Mouse (Mus musculus) liver, embryonic 15.5 days (tissue): ENCODE results near the gene Klrb1c. TPM values are rescaled to one million over a fixed set of nuclear protein-coding genes. Genes with fewer than 3 reads are reported as not detected.
A peak's percentile ranks its signal among the peaks of the same experiment; 100 is the strongest.
"Not testable (repeated sequence)": the region's sequence is repeated elsewhere in the genome, so short reads cannot be mapped to it uniquely, and the experiment has no call there.

ENCODE experiments used
- ATAC-seq: fragments of 200-750 bp; cut with Nextera tagmentation; 2 replicates; pipeline ENCODE4 v1.8.0; 2017; ENCODE audit warnings: moderate number of reproducible peaks, mild to moderate bottlenecking, moderate library complexity; ENCODE audit not compliant: insufficient read depth
- H3K27ac ChIP-seq: fragments of 300-500 bp; sonication (generic); replicated peaks from 2 replicates; pipeline ENCODE4 v1.5.1; 2015; ENCODE audit warnings: mild to moderate bottlenecking, inconsistent platforms
- H3K27me3 ChIP-seq: fragments of 300-500 bp; sonication (generic); 2 replicates; pipeline ENCODE4 v1.6.1; 2015; ENCODE audit warnings: mild to moderate bottlenecking, inconsistent platforms
- H3K36me3 ChIP-seq: fragments of 300-500 bp; sonication (generic); replicated peaks from 2 replicates; pipeline ENCODE4 v1.6.1; 2015; ENCODE audit warnings: moderate library complexity, mild to moderate bottlenecking, inconsistent platforms
- H3K4me1 ChIP-seq: fragments of 300-500 bp; sonication (generic); replicated peaks from 2 replicates; pipeline ENCODE4 v1.6.1; 2015; ENCODE audit warnings: inconsistent platforms
- H3K4me2 ChIP-seq: fragments of 300-500 bp; sonication (generic); 2 replicates; pipeline ENCODE4 v1.6.1; 2015; ENCODE audit warnings: moderate library complexity, mild to moderate bottlenecking, inconsistent platforms
- H3K4me3 ChIP-seq: fragments of 300-500 bp; sonication (generic); replicated peaks from 2 replicates; pipeline ENCODE4 v1.5.1; 2015; ENCODE audit warnings: mild to moderate bottlenecking, inconsistent platforms
- H3K9ac ChIP-seq: fragments of 300-500 bp; sonication (generic); 2 replicates; pipeline ENCODE4 v1.6.1; 2015; ENCODE audit warnings: moderate library complexity, mild to moderate bottlenecking, inconsistent platforms
- H3K9me3 ChIP-seq: fragments of 300-500 bp; sonication (generic); replicated peaks from 2 replicates; pipeline ENCODE4 v1.6.1; 2016; ENCODE audit warnings: inconsistent platforms
- WGBS: fragments of 180-500 bp; shearing (Covaris S2); methylation state at CpG from one replicate; pipeline ENCODE4 v1.1.7; 2015; ENCODE audit warnings: mixed read lengths; ENCODE audit not compliant: insufficient replicate concordance; 5-methylcytosine and 5-hydroxymethylcytosine counted together
- polyA plus RNA-seq: library from polyadenylated mRNA; unstranded; fragments of >200 nt; fragmentation: Nextera tagmentation; extraction: Ambion mirVana; gene quantifications from 2 replicates; pipeline ENCODE4 v1.2.1, GENCODE M21; 2015

Klrb1c gene
- polyA plus RNA-seq, 1 experiment from 2014 or later: 0.25 TPM

GRCm38 (mm10) chr6:128764598-128764997, 24.4 kb downstream of the Klrb1c start:
- peak overlapping the region; percentile 65 for H3K4me3 ChIP-seq
- no peaks in the 10 kb centered on the region for H3K27me3 ChIP-seq
- H3K9ac ChIP-seq: peak overlapping the region; percentile 49; the same call in 1 of the 2 replicates
- H3K27ac ChIP-seq: 0 out of 2 replicates have a peak overlapping the region, but pooled peaks have one; percentile 39
- no peaks in the 10 kb centered on the region for H3K9me3 ChIP-seq
- no peak for ATAC-seq
- peak overlapping the region; percentile 82 for H3K4me2 ChIP-seq
- H3K4me1 ChIP-seq: peaks cover 22% of the 10 kb centered on the region
- H3K36me3 ChIP-seq: no peaks in the 10 kb centered on the region
- WGBS: 12% methylated on average over 5 of the region's 5 CpGs

GRCm38 (mm10) chr6:128763736-128764523, 25.1 kb downstream of the Klrb1c start:
- Histone ChIP-seq H3K4me1 (peaks cover 25% of the 10 kb centered on the region), H3K27ac (0 out of 2 replicates have a peak overlapping the region, but pooled peaks have one; percentile 39), H3K9ac (peak overlapping the region; percentile 49), H3K4me3 (peak overlapping the region; percentile 65), H3K27me3 (no peaks in the 10 kb centered on the region), H3K36me3 (no peaks in the 10 kb centered on the region), H3K9me3 (no peaks in the 10 kb centered on the region), H3K4me2 (peak overlapping the region; percentile 82)
- 4% methylated on average over 30 of the region's 30 CpGs for WGBS
- peak; percentile 81 for ATAC-seq

GRCm38 (mm10) chr6:128762892-128763670, 25.9 kb downstream of the Klrb1c start:
- H3K9ac ChIP-seq, ATAC-seq, H3K27me3 ChIP-seq, H3K9me3 ChIP-seq, H3K27ac ChIP-seq, H3K36me3 ChIP-seq: not testable (repeated sequence)
- Histone ChIP-seq H3K4me2 (peak overlapping the region; percentile 82), H3K4me1 (peaks cover 25% of the 10 kb centered on the region), H3K4me3 (peak overlapping the region; percentile 65)
- WGBS: 79% methylated on average over 10 of the region's 10 CpGs

- Histone ChIP-seq H3K9ac (peak overlapping the region; percentile 46; the same call in 1 of the 2 replicates), H3K4me3 (peak overlapping the region; percentile 69), H3K4me1 (peaks cover 20% of the 10 kb centered on the region), H3K36me3 (no peaks in the 10 kb centered on the region), H3K9me3 (no peaks in the 10 kb centered on the region), H3K27me3 (no peaks in the 10 kb centered on the region), H3K27ac (no peak overlapping the region), H3K4me2 (peak overlapping the region; percentile 77)
- WGBS: 51% methylated on average over 5 of the region's 5 CpGs
- no peak for ATAC-seq
Observed at GRCm38 (mm10) chr6:128761144-128761540, 27.9 kb downstream of the Klrb1c start.

- WGBS: under 1% methylated on average over 44 of the region's 44 CpGs
- ATAC-seq: peak; percentile 67
- H3K9me3 ChIP-seq, H3K27me3 ChIP-seq, H3K36me3 ChIP-seq: not testable (repeated sequence)
- Histone ChIP-seq H3K27ac (peak overlapping the region; percentile 81), H3K4me1 (peaks cover 20% of the 10 kb centered on the region), H3K4me3 (peak overlapping the region; percentile 69), H3K9ac (peak overlapping the region; percentile 70), H3K4me2 (peak overlapping the region; percentile 77)
Observed at GRCm38 (mm10) chr6:128760416-128761143, 28.4 kb downstream of the Klrb1c start.

- peaks cover 18% of the 10 kb centered on the region for H3K4me1 ChIP-seq
- H3K9ac ChIP-seq: peak overlapping the region; percentile 70
- H3K9me3 ChIP-seq, H3K36me3 ChIP-seq, H3K27me3 ChIP-seq: not testable (repeated sequence)
- H3K27ac ChIP-seq: peak overlapping the region; percentile 81
- H3K4me2 ChIP-seq: peak overlapping the region; percentile 77
- under 1% methylated on average over 22 of the region's 22 CpGs for WGBS
- H3K4me3 ChIP-seq: peak overlapping the region; percentile 69
- ATAC-seq: peak; percentile 16
Observed at GRCm38 (mm10) chr6:128760016-128760415, 29.0 kb downstream of the Klrb1c start.

- Histone ChIP-seq H3K9ac (no peak overlapping the region), H3K4me2 (peak overlapping the region; percentile 77; the same call in 1 of the 2 replicates), H3K36me3 (no peaks in the 10 kb centered on the region), H3K9me3 (no peaks in the 10 kb centered on the region), H3K27ac (no peak overlapping the region), H3K27me3 (no peaks in the 10 kb centered on the region), H3K4me3 (no peak overlapping the region), H3K4me1 (peaks cover 21% of the 10 kb centered on the region)
- no peak for ATAC-seq
- WGBS: 66% methylated on average over 5 of the region's 5 CpGs
Observed at GRCm38 (mm10) chr6:128759221-128759950, 29.6 kb downstream of the Klrb1c start.

GRCm38 (mm10) chr6:128755402-128755763, 33.6 kb downstream of the Klrb1c start:
- ATAC-seq: peak; percentile 27; the same call in 1 of the 2 replicates
- not testable (repeated sequence) for H3K9ac ChIP-seq, H3K9me3 ChIP-seq, H3K27ac ChIP-seq, H3K4me2 ChIP-seq, H3K36me3 ChIP-seq, H3K27me3 ChIP-seq, H3K4me3 ChIP-seq
- WGBS: 34% methylated on average over 4 of the region's 4 CpGs
- peaks cover 12% of the 10 kb centered on the region for H3K4me1 ChIP-seq

GRCm38 (mm10) chr6:128754748-128755401, 34.1 kb downstream of the Klrb1c start:
- 51% methylated on average over 12 of the region's 12 CpGs for WGBS
- not testable (repeated sequence) for H3K27me3 ChIP-seq, H3K9me3 ChIP-seq, H3K36me3 ChIP-seq, H3K9ac ChIP-seq, H3K4me2 ChIP-seq, H3K4me3 ChIP-seq
- ATAC-seq: peak; percentile 73
- Histone ChIP-seq H3K4me1 (peaks cover 12% of the 10 kb centered on the region), H3K27ac (peak overlapping the region; percentile 68)

- not testable (repeated sequence) for H3K4me3 ChIP-seq, H3K36me3 ChIP-seq, H3K27me3 ChIP-seq, H3K9me3 ChIP-seq, H3K9ac ChIP-seq, H3K4me1 ChIP-seq
- peak overlapping the region; percentile 68 for H3K27ac ChIP-seq
- peak overlapping the region; percentile 27 for H3K4me2 ChIP-seq
- WGBS: 24% methylated on average over 10 of the region's 10 CpGs
- ATAC-seq: peak; percentile 47
Observed at GRCm38 (mm10) chr6:128754265-128754664, 34.8 kb downstream of the Klrb1c start.
